Comparison of ENCODE assay signal across 10 mouse cellular contexts in genomic region chr2:80669868-80670666, GRCm38 (mm10). TPM values are rescaled to one million over a fixed set of nuclear protein-coding genes. Genes with fewer than 3 reads are reported as not detected.
DNase-seq lines count a peak whose midpoint lies in the region; ATAC-seq and TF ChIP-seq lines count a peak whose summit lies in the region.
"Had no signal": no experiment of that assay in that cellular context is flagged by ENCODE, and none has a peak within 500 bp of the region (broad histone marks: within the 10 kb centered on the region; RNA-seq: fewer than 3 reads in every experiment).

No protein-coding gene starts in this region.

- H3K4me2 ChIP-seq in kidney, postnatal 0 days (ENCODE audit: low read length): no peak overlapping the region
- H3K4me2 ChIP-seq in kidney, embryonic 14.5 days (replicated peaks; ENCODE audit: low read depth, low read length): no peak overlapping the region
- H3K4me2 ChIP-seq: heart, embryonic 13.5 days; limb, embryonic 15.5 days had no signal

- TF ChIP-seq RAD21 in MEL (IDR thresholded peaks at IDR 0.05; ENCODE audit: low read depth, low read length): peak; percentile 31

- H3K4me3 ChIP-seq in kidney, postnatal 0 days (replicated peaks; ENCODE audit: low read depth, low read length): no peak overlapping the region
- no peak overlapping the region for H3K4me3 ChIP-seq in kidney, embryonic 14.5 days (ENCODE audit: low read length)
- H3K4me3 ChIP-seq in MEL (ENCODE audit: control insufficient read depth in 1 of 2, insufficient read depth in 1 of 2, low read depth in 2 of 2, low read length in 2 of 2): no peak overlapping the region
- H3K4me3 ChIP-seq: heart, embryonic 13.5 days; limb, embryonic 15.5 days had no signal

- no peaks in the 10 kb centered on the region for H3K79me2 ChIP-seq in MEL (ENCODE audit: control insufficient read depth, insufficient read depth, low read length, poor library complexity)

- H3K27ac ChIP-seq in kidney, postnatal 0 days: no peak overlapping the region
- no peak overlapping the region for H3K27ac ChIP-seq in kidney, embryonic 14.5 days (ENCODE audit: low read depth, low read length)
- H3K27ac ChIP-seq in MEL (ENCODE audit: control insufficient read depth, low read depth, low read length): no peak overlapping the region
- H3K27ac ChIP-seq: heart, embryonic 13.5 days; limb, embryonic 15.5 days had no signal

- peak; percentile 72 for TF ChIP-seq CTCF in kidney, postnatal 0 days (IDR thresholded peaks at IDR 0.05; ENCODE audit: low read depth)
- peak in 2 of 3 experiments; percentile 42 to 43; a peak in 4 of 6 replicates for TF ChIP-seq CTCF in MEL (IDR thresholded peaks at IDR 0.05 in 2 of 3, conservative IDR thresholded peaks at IDR 0.05 in 1 of 3; ENCODE audit: control insufficient read depth in 1 of 3, insufficient read depth in 1 of 3, low read depth in 2 of 3, low read length in 3 of 3, poor library complexity in 1 of 3, severe bottlenecking in 1 of 3)

- no peak overlapping the region for H3K9ac ChIP-seq in kidney, postnatal 0 days (ENCODE audit: low read depth, low read length)
- H3K9ac ChIP-seq in kidney, embryonic 14.5 days (ENCODE audit: low read depth, low read length): no peak overlapping the region
- no peak overlapping the region for H3K9ac ChIP-seq in MEL (ENCODE audit: control insufficient read depth, low read depth, low read length, poor library complexity, severe bottlenecking)
- H3K9ac ChIP-seq: heart, embryonic 13.5 days; limb, embryonic 15.5 days had no signal

- DNase-seq in kidney, postnatal 0 days (ENCODE audit: low spot score): peak; percentile 33
- peak; percentile 33 for DNase-seq in CD4-positive, CD25-positive, alpha-beta regulatory T cell, adult 2 months (ENCODE audit: low read depth, low spot score)
- peak; percentile 23 for DNase-seq in MEL (ENCODE audit: low read depth, low spot score)
- peak; percentile 32 to 39 for DNase-seq in kidney, postnatal 4 days
- no peak for DNase-seq in adrenal gland, postnatal 4 days (ENCODE audit: low spot score in 2 of 2)
- DNase-seq in cerebellum, postnatal 36 days: no peak
- DNase-seq: cerebellum, adult 9-10 months had no signal

- no peaks in the 10 kb centered on the region for H3K9me3 ChIP-seq in kidney, postnatal 0 days (replicated peaks; ENCODE audit: low read length)
- H3K9me3 ChIP-seq in kidney, embryonic 14.5 days (ENCODE audit: control insufficient read depth, low read length): no peaks in the 10 kb centered on the region
- H3K9me3 ChIP-seq in MEL (replicated peaks; ENCODE audit: insufficient read depth, low read length): no peaks in the 10 kb centered on the region
- H3K9me3 ChIP-seq: heart, embryonic 13.5 days; limb, embryonic 15.5 days had no signal

- H3K27me3 ChIP-seq in kidney, postnatal 0 days (ENCODE audit: insufficient read depth, low read length): no peaks in the 10 kb centered on the region
- no peaks in the 10 kb centered on the region for H3K27me3 ChIP-seq in kidney, embryonic 14.5 days (ENCODE audit: control insufficient read depth, insufficient read depth, low read length)
- no peaks in the 10 kb centered on the region for H3K27me3 ChIP-seq in MEL (ENCODE audit: control insufficient read depth in 1 of 2, insufficient read depth in 2 of 2, low read length in 2 of 2)
- H3K27me3 ChIP-seq: heart, embryonic 13.5 days; limb, embryonic 15.5 days had no signal

- ATAC-seq in kidney, postnatal 0 days (replicated peaks; ENCODE audit: low FRiP score, low read depth): no peak
- ATAC-seq in kidney, embryonic 14.5 days (ENCODE audit: low FRiP score, low TSS enrichment): no peak

- no peaks in the 10 kb centered on the region; the same call in 1 of the 2 replicates for H3K36me3 ChIP-seq in kidney, postnatal 0 days (ENCODE audit: insufficient read depth, low read length)
- peaks cover 7% of the 10 kb centered on the region; the same call in 1 of the 2 replicates for H3K36me3 ChIP-seq in kidney, embryonic 14.5 days (ENCODE audit: control insufficient read depth, insufficient read depth, low read length)
- peaks cover 0 to 2% of the 10 kb centered on the region in 2 experiments; a peak in 1 of 4 replicates for H3K36me3 ChIP-seq in MEL (ENCODE audit: control insufficient read depth in 1 of 2, insufficient read depth in 2 of 2, low read length in 2 of 2)
- H3K36me3 ChIP-seq: limb, embryonic 15.5 days had no signal

- TF ChIP-seq POLR2A in MEL (IDR thresholded peaks at IDR 0.05; ENCODE audit: control insufficient read depth in 1 of 2, insufficient read depth in 1 of 2, low read depth in 1 of 2, low read length in 2 of 2, poor library complexity in 1 of 2): no peak

- no peaks in the 10 kb centered on the region for H3K4me1 ChIP-seq in kidney, postnatal 0 days (replicated peaks; ENCODE audit: insufficient read depth, low read length)
- H3K4me1 ChIP-seq in kidney, embryonic 14.5 days (ENCODE audit: control insufficient read depth, insufficient read depth, low read length): no peaks in the 10 kb centered on the region
- H3K4me1 ChIP-seq in MEL (ENCODE audit: control insufficient read depth in 1 of 2, insufficient read depth in 2 of 2, low read length in 2 of 2): no peaks in the 10 kb centered on the region
- H3K4me1 ChIP-seq: heart, embryonic 13.5 days; limb, embryonic 15.5 days had no signal

- TF ChIP-seq EP300 in MEL (IDR thresholded peaks at IDR 0.05; ENCODE audit: low read depth in 1 of 2, low read length in 2 of 2): no peak

- 71% methylated on average over 11 of the region's 11 CpGs for WGBS in kidney, postnatal 0 days
- WGBS in kidney, embryonic 14.5 days: 78% methylated on average over 11 of the region's 11 CpGs

TF ChIP-seq in MEL, 35 proteins besides CTCF, POLR2A, EP300 and RAD21:
- TF ChIP-seq SMC3 (IDR thresholded peaks at IDR 0.05; ENCODE audit: low read depth, low read length) (peak; percentile 36), POLR2AphosphoS5 (IDR thresholded peaks at IDR 0.05; ENCODE audit: borderline replicate concordance, low read depth, low read length) (no peak), MAX (IDR thresholded peaks at IDR 0.05; ENCODE audit: low read length) (no peak)

RNA-seq across cellular contexts. Expression of gene Nup35, which starts 53.0 kb away (rescaled TPM):
- 29.0 and 30.7 TPM in 2 replicates for polyA plus RNA-seq in kidney, postnatal 0 days (2015; fragmentation: Nextera tagmentation; extraction: Ambion mirVana)
- polyA plus RNA-seq in kidney, embryonic 14.5 days (2014; fragmentation: Nextera tagmentation; extraction: Ambion mirVana): 52.9 and 61.7 TPM in 2 replicates
- 49.6 and 51.5 TPM in 2 replicates for total RNA-seq in MEL (2012; rRNA removed)
- 10 to 100 TPM in 1 of 2 experiments, not detected in 1; 36.1 TPM for polyA plus RNA-seq in MEL (2012; ENCODE audit: insufficient read depth in 1 of 2, insufficient read length in 2 of 2, low read depth in 1 of 2, low replicate concordance in 2 of 2, missing spikeins in 1 of 2)
- total RNA-seq in adrenal gland, postnatal 4 days (2021): 10 to 100 TPM; 15.7 to 18.0 TPM

RNA-seq across cellular contexts. Expression of gene Dusp19, which starts 53.2 kb away (rescaled TPM):
- 13.5 and 14.3 TPM in 2 replicates for polyA plus RNA-seq in kidney, postnatal 0 days (2015; fragmentation: Nextera tagmentation; extraction: Ambion mirVana)
- polyA plus RNA-seq in kidney, embryonic 14.5 days (2014; fragmentation: Nextera tagmentation; extraction: Ambion mirVana): 17.1 and 20.5 TPM in 2 replicates
- total RNA-seq in MEL (2012; rRNA removed): 14.8 and 14.9 TPM in 2 replicates
- polyA plus RNA-seq in MEL (2012; ENCODE audit: insufficient read depth in 1 of 2, insufficient read length in 2 of 2, low read depth in 1 of 2, low replicate concordance in 2 of 2, missing spikeins in 1 of 2): 10 to 100 TPM in 1 of 2 experiments, not detected in 1; 16.1 TPM
- 10 to 100 TPM; 14.4 to 15.6 TPM for total RNA-seq in adrenal gland, postnatal 4 days (2021)

Comparison
In these comparisons a context has a peak if more than half of its experiments do, and no peak if none do; other contexts are left out.
1. DNase-seq: peak in kidney, postnatal 0 days (single experiment), CD4-positive, CD25-positive, alpha-beta regulatory T cell, adult 2 months (single experiment), MEL (single experiment) and kidney, postnatal 4 days (2 of 2); none in adrenal gland, postnatal 4 days (0 of 2) and cerebellum, postnatal 36 days (0 of 2).